Mouse (Mus musculus): Measurements from ENCODE around the gene Olfr430. TPM values are rescaled to one million over a fixed set of nuclear protein-coding genes. Genes with fewer than 3 reads are reported as not detected.
"Not testable (repeated sequence)": the region's sequence is repeated elsewhere in the genome, so short reads cannot be mapped to it uniquely, and the experiment has no call there.

Olfr430 gene
- total RNA-seq (2021) = not detected
- long read RNA-seq = 0 reads

- no peak for DNase-seq (ENCODE audit: low spot score in 2 of 2)
Observed at GRCm38 (mm10) chr1:174066305-174066704, at the start of gene Olfr430. Olfr430 (plus strand) TSS chr1:174066605.

GRCm38 (mm10) chr1:174031698-174032097 lies 34.7 kb upstream of the Olfr430 start, which contains the start of gene Ifi205:
Ifi205 (minus strand) TSS chr1:174031810.
- no peak for DNase-seq (ENCODE audit: low spot score in 2 of 2)

- DNase-seq (ENCODE audit: low spot score in 2 of 2) = no peak
Observed at GRCm38 (mm10) chr1:174035841-174036240, 30.6 kb upstream of the Olfr430 start.

- DNase-seq (ENCODE audit: low spot score in 2 of 2) = no peak
Observed at GRCm38 (mm10) chr1:174038480-174038879, 27.9 kb upstream of the Olfr430 start.

- no peak for DNase-seq (ENCODE audit: low spot score in 2 of 2)
Observed at GRCm38 (mm10) chr1:174040523-174041177, 25.8 kb upstream of the Olfr430 start, which contains the start of gene Olfr433. Olfr433 (plus strand) TSS chr1:174040705.

GRCm38 (mm10) chr1:174042091-174042884 lies 24.1 kb upstream of the Olfr430 start:
- not testable (repeated sequence) for DNase-seq (ENCODE audit: low spot score in 2 of 2)

GRCm38 (mm10) chr1:174044431-174044830 lies 22.0 kb upstream of the Olfr430 start:
- DNase-seq (ENCODE audit: low spot score in 2 of 2) = no peak

- DNase-seq (ENCODE audit: low spot score in 2 of 2) = not testable (repeated sequence)
Observed at GRCm38 (mm10) chr1:174048227-174048626, 18.2 kb upstream of the Olfr430 start.

GRCm38 (mm10) chr1:174048893-174049292 lies 17.5 kb upstream of the Olfr430 start, which contains the start of gene Olfr432:
Olfr432 (plus strand) TSS chr1:174049205.
- no peak for DNase-seq (ENCODE audit: low spot score in 2 of 2)

- DNase-seq (ENCODE audit: low spot score in 2 of 2) = not testable (repeated sequence)
Observed at GRCm38 (mm10) chr1:174049357-174049756, 17.0 kb upstream of the Olfr430 start.

- no peak for DNase-seq (ENCODE audit: low spot score in 2 of 2)
Observed at GRCm38 (mm10) chr1:174050532-174050931, 15.9 kb upstream of the Olfr430 start.

- no peak for DNase-seq (ENCODE audit: low spot score in 2 of 2)
Observed at GRCm38 (mm10) chr1:174051515-174051914, 14.9 kb upstream of the Olfr430 start.

- DNase-seq (ENCODE audit: low spot score in 2 of 2) = no peak
Observed at GRCm38 (mm10) chr1:174051931-174052536, 14.4 kb upstream of the Olfr430 start.

GRCm38 (mm10) chr1:174052981-174053380 lies 13.4 kb upstream of the Olfr430 start:
- no peak for DNase-seq (ENCODE audit: low spot score in 2 of 2)

- DNase-seq (ENCODE audit: low spot score in 2 of 2) = no peak
Observed at GRCm38 (mm10) chr1:174055248-174055647, 11.2 kb upstream of the Olfr430 start.

- DNase-seq (ENCODE audit: low spot score in 2 of 2) = no peak
Observed at GRCm38 (mm10) chr1:174084031-174084430, 17.6 kb downstream of the Olfr430 start, which contains the start of gene Olfr429. Olfr429 (plus strand) TSS chr1:174084331.

GRCm38 (mm10) chr1:174096591-174096990 lies 30.2 kb downstream of the Olfr430 start, which contains the start of gene Olfr427:
Olfr427 (plus strand) TSS chr1:174096891.
- DNase-seq (ENCODE audit: low spot score in 2 of 2) = no peak

- no peak for DNase-seq (ENCODE audit: low spot score in 2 of 2)
Observed at GRCm38 (mm10) chr1:174103735-174104134, 37.3 kb downstream of the Olfr430 start.

- no peak for DNase-seq (ENCODE audit: low spot score in 2 of 2)
Observed at GRCm38 (mm10) chr1:174121062-174121461, 54.7 kb downstream of the Olfr430 start, which contains the start of gene Olfr231. Olfr231 (minus strand) TSS chr1:174121162.
